Mouse (Mus musculus): ENCODE data around the gene Miga1. TPM values are rescaled to one million over a fixed set of nuclear protein-coding genes. Genes with fewer than 3 reads are reported as not detected.
"Not testable (repeated sequence)": the region's sequence is repeated elsewhere in the genome, so short reads cannot be mapped to it uniquely, and the experiment has no call there.

Gene Miga1
- total RNA-seq, 2 experiments from 2014 or later = 3.2 to 3.9 TPM

DNA sequence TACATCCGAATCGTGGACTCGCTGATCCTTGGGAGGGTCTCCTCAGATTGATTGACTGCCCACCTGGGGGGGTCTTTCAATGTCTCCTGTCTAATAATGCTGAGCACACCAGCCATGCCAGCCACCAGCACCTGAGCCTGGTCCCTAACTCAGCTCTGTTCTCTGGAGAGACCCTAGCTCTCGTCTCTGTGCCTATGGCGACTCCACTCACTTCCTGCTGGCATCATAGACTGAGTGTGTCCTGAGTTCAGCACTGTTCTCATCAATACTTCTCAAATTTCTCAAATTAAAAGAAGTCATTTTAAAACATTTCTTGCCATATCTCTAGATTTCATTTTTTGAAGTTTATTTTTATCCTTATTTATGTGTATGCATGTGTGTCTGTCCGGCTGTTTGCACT lies 8.1 kb downstream of the Miga1 start:
- no peak for ATAC-seq (ENCODE audit: poor library complexity, severe bottlenecking)

DNA sequence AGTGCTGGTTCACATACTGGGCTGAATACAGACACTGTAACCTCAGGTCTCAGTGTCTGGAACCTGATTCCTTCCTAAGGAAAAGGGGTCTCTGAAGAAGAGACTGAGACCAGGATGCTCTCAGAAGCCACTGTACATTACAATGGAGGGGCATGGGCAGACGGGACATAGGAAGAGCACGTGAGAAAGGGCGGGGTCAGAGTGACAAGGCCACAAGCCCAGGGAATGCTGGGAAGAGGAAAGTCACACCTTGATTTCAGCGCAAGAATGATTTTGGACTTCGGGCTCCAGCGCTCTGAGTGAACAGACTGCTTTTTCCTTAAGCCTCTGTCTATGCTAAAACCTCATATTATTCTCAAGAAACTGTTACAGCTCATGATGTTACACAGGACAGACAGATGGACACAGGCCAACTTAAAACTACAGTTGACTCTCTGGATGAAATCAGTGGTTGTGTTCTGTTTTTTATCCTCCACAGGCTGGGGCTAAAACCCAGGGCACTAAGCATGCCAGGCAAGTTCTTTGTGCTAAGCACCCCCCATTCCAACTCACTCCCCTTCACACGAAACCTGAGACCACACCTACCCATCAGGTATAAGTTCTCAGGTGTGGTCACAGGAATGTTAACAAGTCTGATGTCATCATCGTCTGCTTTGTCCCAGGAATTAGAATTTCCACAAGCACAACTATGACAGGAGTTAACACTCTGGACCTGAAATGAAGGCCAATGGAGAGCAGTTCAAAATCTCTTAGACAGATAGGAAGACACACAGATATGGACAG lies 18.3 kb downstream of the Miga1 start:
- no peak for ATAC-seq (ENCODE audit: poor library complexity, severe bottlenecking)

DNA sequence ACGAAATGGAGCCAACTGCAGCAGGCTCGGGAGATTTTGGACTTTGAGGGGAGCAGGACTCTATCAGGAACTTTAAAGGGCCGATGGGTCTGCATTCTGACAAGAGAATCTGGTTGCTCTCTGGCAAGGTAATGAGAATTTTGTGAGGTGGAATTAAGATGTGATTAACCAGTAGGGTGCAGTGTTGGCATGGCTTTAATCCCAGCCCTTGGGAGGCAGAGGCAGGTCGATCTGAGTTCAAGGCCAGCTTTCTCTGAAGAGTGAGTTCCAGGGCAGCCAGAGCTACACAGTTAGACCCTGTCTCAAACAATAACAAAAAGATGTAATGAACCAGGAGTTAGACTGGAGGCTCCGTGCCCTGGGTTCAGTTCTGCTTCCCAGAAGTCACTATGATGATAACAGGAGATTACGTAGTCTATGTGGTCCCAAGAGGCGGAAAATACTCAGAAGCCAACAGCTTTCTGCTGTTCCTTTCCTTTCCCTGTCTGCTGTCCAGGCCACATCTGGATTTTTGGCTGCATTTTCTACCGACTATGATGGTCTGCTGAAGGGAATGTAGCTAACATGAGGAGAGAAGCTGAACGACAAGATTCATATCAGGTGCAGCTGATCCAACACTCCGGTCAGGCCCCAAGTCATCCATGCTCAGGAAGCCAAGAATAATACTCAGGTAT lies 19.1 kb downstream of the Miga1 start:
- no peak for ATAC-seq (ENCODE audit: poor library complexity, severe bottlenecking)

DNA sequence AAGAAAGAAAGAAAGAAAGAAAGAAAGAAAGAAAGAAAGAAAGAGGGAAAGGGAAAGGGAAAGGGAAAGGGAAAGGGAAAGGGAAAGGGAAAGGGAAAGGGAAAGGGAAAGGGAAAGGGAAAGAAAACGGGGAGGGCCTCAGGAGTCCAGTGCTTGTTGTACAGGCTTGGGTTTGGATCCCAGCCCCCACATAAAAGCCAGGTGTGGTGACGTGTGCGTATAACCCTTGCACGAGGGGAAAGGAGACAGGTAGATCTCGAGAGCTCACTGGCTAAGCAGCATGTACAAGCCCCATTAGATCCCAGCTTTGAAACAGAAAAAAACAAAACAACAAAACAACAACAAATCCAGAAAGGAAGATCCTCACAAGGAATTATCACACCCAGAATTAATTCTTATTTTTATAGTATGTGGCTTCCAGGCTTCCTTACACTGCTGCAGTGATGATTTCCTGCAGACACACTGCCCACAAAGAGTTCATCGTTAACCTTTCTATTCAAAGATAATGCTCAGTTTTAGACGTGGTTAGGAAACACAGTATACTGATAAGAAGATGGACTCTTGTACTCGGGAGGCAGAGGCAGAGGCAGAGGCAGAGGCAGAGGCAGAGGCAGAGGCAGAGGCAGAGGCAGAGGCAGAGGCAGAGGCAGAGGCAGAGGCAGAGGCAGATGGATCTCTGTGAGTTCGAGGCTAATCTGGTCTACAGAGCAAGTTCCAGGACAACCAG lies 23.6 kb downstream of the Miga1 start:
- not testable (repeated sequence) for ATAC-seq (ENCODE audit: poor library complexity, severe bottlenecking)

DNA sequence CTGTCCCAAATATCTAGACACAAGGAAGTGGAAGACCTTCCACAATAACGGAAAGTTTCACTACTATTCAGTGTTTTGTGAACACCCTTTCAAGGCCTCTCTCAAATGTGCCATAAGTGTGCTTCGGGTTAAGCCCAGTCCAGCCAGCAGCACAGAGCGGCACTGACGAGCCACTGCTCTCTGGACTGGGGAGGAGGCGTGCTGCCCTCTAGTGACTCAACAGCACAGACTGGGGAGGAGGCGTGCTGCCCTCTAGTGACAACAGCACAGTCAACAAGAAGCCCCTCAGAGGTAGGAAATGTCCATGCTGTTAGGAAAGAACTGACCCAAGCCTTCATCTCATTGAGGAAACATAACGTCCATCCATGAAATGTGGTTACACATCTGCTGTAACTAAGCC lies 24.6 kb downstream of the Miga1 start:
- peak; percentile 100 for ATAC-seq (ENCODE audit: poor library complexity, severe bottlenecking)

DNA sequence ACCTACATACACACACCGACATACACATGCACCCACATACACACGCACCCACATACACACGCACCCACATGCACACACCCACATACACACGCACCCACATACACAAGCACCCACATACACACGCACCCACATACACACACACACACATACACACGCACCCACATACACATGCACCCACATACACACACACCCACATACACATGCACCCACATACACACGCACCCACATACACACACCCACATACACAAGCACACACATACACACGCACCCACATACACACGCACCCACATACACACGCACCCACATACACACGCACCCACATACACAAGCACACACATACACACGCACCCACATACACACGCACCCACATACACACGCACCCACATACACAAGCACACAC lies 25.5 kb downstream of the Miga1 start:
- not testable (repeated sequence) for ATAC-seq (ENCODE audit: poor library complexity, severe bottlenecking)

DNA sequence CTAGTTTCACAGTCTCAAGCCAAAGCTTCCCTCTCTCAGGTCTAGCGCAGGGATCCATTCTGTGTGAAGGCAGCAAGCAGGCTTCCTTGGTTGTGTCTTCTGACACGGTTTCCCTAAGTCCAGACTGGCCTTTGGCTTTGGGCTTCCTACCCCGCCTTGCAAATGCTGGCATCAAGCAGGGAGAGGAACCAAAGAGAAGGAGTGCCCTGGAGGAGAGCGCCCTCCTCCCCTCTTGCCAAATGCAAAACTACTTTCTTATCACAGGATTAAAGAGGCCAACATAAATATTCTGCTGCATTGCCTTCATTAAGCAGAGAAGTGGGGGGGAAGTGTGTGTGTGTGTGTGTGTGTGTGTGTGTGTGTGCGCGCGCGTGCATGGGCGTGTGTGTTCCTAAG lies 31.0 kb downstream of the Miga1 start:
- ATAC-seq (ENCODE audit: poor library complexity, severe bottlenecking) = no peak

DNA sequence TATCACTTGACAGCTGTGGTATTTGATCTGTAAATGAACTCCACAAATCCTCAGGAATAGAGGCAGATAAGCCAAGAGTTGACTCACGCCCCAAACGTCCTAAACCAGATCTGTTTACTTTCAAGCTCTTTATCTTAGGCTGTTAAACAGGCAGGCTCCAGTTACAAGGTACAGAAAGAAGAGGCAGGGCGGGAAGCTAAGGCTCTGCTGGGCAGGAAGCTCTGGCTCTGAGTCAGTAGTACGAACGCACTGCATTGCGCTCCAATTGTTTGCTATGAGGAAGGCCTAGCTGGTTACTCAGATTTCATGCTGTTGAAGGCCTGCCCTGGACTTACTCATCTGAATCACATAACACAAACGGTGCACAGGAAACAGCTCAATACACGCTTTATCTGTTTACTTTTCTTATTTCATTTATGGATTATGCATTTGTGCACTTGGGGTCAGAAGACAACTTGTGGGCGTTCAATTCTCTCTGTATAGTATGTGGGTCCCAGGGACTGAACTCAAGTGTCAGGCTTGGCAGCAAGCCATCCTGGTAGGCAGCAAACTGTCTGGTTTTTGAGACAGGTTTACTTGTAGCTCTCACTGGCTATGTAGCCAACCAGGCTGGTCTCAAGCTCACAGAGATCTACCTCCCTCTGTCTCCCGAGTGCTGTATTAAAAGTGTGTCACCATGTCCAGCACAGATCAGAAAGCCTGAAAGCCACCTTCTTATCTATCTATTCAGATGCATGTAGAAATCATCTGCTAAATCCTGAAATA lies 31.5 kb downstream of the Miga1 start:
- ATAC-seq (ENCODE audit: poor library complexity, severe bottlenecking) = no peak

DNA sequence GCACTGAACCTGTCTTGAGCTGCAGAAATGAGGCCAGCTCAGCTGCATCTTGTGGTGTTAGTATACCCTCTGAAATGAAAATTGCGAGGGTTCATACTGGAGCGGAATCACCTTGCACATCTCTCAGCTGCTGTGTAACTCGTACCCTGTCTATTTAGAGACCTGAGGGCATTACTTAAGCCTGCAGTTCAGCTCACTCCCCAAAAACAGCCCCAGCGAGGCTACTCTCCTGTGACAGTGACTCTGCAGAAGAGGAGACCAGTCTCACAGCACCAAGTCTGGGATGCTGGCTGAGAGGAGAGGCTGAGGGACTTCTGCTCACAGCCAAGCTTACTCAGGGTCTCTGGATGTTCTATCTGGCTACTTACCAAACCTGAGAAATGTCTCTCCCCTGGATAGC lies 34.2 kb downstream of the Miga1 start:
- no peak for ATAC-seq (ENCODE audit: poor library complexity, severe bottlenecking)

DNA sequence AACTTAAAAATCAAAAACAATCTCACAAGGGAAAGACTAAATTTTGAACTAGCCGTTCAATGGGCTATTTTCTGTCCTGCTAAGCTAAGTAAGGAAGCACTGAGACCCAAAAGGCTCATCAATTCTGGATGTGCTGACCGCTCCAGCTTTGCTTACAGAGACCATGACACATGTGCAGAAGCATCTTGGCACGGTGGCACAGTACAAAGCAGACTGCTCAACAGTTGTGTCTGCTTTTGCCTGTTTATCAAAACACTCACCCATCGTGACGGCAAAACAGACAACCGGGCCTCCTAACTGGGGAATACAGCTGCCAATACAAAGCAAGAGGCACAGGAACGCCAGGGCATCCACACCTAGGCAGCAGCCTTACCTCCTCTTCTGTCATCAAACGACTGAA lies 35.1 kb downstream of the Miga1 start:
- ATAC-seq (ENCODE audit: poor library complexity, severe bottlenecking) = no peak

DNA sequence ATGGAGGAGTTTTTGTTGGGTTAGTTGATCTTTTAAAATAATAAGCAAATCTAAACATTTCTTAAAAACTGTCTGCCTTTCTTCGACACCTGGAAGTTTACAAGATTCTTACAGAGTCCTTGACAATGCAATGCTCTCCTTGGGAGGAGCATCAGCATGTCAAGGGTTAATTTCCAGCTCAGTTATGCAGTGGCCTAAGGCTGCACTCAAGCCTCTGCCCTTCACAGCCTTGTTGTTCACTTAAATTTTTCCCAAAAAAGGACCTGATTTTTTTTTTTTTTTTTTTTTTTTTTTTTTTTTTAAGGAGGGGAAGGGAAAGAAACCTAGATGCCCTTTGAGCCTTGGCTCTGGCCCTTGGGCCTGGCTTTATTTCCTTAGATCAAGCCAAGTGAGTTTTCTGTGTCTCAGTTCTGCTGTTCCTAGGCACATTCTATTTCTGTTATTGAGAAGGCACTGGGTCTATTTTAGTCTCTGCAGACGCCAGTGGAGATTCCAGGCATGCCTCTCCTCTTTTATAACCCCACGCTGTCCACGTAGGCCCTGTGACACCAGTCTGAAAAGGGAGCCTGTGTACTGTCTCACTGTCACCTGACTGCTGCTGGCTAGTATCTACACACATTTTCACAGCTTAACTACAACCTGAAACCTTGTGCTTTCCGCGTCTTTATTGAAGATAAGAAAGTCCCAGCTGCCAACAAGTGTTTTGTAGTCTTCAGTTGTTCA lies 36.0 kb downstream of the Miga1 start:
- no peak for ATAC-seq (ENCODE audit: poor library complexity, severe bottlenecking)

DNA sequence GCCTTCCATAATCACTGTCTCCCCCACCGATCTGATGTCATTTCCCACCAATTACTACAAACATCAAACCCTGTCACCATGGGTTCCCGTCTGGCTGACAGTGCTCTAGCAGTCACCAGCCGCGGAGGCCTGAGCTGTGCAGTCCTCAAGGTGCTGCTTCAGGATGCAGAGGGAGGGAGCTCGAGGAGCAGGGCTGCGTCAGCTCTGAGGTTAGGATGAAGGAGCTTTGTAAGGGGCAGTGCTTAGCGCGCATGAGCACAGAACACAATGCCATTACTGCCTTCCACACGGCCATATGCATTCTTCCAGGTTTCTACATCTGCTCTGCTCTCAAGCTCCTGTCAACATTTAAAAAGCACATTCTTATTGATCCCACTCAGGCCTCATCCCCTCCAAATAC lies 37.2 kb downstream of the Miga1 start:
- no peak for ATAC-seq (ENCODE audit: poor library complexity, severe bottlenecking)

DNA sequence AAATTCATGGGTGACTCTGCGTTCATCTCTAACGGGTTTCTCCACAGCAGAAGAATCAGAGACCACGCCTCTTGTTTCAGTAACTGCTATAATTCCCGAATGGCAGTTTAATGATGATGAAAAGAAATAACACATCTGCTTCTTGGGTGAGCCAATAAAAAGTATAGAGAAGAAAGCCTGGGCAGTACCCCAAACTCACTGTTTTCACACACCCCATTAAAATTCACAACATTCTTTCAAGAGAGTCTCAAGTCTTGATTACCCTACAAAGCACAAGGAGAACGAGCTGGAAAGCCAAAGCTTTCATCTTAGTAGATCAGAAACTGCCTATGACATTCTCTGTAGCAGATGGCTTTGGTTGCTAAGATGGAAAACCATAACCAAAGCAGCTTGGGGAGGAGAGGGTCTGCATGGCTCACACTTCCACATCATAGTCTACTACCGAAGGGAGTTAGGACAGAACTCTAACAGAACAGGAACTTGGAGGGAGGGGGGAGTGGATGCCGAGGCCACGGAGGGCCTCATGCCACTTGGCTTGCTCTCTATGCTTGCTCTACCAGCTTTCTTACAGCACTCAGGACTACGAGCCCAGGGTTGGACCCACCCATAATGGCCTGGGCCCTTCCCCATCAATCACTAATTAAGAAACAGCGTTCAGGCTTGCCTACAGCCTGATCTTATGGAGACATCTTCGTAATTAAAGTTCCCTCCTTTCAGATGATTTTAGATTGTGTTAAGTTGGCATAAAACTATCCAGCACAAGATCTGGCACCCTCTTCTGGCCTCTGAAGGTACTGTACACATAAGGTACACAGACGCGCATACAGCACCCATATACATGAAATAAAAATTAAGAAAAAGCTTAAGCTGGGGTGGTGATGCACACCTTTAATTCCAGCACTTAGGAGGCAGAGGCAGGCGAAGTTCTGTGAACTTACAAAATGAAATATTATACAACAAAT lies 39.5 kb downstream of the Miga1 start:
- ATAC-seq (ENCODE audit: poor library complexity, severe bottlenecking) = 0 out of 2 replicates have a peak, but pooled peaks have one; percentile 24

DNA sequence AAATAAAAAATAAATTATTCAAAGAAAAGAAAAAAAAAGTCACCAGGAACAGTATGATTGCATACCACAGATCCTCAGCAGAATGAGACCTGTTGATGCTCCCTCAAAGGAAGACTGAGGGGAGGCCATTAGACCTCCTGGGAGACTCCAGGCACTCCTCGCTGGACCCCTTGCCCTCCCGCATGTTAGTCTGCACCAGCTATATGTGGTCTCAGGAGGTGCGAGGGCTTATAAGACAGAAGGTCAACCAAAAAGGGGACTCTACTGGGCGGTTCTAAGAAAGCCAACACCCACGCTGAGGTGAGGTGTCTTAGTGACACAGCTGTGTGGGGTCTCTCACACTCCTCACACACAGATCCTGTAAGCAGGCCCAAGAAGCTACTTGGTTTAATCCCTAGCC lies 44.3 kb downstream of the Miga1 start:
- no peak for ATAC-seq (ENCODE audit: poor library complexity, severe bottlenecking)

DNA sequence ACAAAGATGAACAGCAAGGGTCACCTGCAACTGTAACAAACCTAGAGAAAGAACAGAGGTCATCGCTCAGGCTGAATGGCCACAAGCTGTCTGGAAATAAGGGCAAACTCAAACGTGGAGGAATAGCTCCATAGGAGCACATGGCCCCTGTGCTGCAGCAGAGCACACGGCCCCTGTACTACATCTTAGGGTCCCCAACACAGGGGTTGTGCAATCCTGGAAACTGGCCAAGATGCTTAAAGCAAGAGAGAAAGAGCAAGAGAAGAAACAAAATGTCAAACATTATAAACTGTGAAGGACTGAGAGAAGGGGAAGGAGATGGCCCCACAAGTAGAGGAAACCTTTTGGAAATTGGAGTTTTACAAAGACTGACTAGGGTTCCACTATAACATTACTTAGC lies 45.8 kb downstream of the Miga1 start:
- ATAC-seq (ENCODE audit: poor library complexity, severe bottlenecking) = no peak

DNA sequence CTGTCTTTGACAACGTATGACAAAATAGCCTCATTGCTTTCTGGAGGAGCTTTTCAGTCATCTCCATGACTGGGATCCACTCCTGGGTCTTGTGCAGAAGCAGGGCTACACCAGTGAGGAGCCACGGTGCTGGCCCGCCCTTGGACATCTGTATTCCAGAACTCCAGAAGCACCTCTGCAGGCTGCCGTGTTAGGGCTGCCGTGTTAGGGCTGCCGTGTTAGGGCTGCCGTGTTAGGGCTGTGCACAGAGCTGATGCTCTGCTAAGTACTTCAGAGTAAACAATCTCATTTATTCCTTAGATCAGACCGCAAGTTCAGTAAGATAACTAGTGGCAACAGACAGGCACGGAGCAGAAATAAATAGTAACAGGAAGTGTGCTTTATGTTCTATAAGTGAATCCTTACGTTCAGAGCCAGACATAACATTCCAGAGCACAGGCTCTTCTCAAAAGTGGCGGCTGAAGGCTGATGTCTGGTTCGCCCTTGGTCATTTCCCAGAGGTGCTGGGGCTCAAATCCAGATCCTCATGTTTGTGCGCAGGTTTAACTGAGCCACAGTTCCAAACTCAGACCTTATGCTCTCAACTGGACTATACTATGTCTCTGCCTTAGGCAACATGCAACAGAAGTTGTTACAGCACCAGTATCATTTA lies 46.6 kb downstream of the Miga1 start:
- ATAC-seq (ENCODE audit: poor library complexity, severe bottlenecking) = no peak

DNA sequence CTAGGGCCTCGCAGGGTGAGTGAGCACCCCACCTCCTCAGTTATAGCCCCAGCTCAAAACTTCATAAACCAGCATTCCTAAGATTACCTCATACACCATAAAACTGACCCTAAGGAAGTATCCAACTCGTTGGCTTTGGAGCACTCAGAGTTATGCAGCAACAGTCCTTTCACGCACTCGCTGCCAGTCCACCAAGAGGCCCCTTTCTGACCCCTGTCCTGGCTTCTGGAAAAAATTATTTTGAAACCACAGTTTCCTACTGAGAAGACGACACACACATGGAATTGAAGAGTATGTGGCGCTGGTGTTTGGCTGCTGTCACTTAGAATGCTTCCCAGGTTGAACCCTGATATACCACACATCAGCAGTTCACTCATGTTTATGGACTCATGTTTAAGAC lies 48.3 kb downstream of the Miga1 start:
- no peak for ATAC-seq (ENCODE audit: poor library complexity, severe bottlenecking)

DNA sequence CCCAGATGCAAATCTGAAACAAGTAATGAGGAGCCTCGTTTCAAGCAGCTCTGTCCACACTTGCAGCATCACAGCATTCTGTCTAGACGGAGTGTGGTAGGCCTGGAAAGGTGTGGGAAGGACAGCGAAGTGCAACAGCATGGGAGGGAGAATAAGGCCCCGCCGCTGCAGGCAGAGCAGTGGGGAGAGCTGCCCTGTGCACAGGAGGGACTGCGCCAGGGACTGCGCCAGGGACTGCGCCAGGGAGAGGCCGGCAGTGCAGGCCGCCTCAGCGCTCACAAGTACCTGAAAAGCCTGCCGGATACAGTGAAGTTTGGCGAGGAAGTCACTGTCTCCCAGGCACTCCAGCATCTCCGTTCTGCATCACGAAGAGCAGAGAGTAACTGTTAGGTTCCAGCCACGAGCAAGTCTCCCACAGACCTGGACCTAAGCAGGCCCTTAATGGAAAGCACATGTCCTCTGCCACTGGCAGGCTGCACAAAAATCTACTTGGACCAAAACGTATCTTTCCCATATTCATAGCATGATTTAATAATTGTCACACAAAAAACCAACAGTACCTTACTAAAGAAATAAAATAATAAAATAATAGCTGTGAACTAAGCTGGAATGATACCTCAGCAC lies 49.9 kb downstream of the Miga1 start:
- ATAC-seq (ENCODE audit: poor library complexity, severe bottlenecking) = no peak

Data from megakaryocyte, adult 5-6 weeks (primary cell).